Mouse (Mus musculus) cerebellum, adult (tissue): ENCODE measurements around the gene Cadm1.

Experiments
- ATAC-seq: cut with Nextera tagmentation; 2 replicates; pipeline ENCODE4 v1.9.2; 2017; ENCODE audit warnings: mild to moderate bottlenecking, moderate library complexity, mixed read lengths; ENCODE audit not compliant: insufficient number of reproducible peaks, low FRiP score, low TSS enrichment

The Cadm1 gene

DNA sequence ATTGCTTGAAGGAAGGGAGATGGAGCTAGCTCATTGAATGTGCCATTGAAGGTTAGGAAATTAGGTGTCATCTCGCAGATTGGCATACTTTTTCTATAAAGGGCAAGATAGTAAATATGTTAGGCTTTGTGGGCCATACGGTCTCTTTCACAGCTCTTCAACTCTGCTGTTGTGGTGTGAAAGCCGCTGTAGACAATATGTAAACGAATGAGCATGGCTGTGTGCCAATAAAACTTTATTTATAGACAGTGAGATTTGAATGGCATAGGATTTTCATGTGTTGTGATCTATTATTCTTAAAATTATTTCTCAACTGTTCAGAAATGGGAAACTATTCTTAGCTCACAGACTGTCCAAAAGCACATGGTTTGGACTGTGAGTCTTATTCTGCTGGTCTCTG, 123.0 kb downstream of the Cadm1 start:
- ATAC-seq, result no peak

DNA sequence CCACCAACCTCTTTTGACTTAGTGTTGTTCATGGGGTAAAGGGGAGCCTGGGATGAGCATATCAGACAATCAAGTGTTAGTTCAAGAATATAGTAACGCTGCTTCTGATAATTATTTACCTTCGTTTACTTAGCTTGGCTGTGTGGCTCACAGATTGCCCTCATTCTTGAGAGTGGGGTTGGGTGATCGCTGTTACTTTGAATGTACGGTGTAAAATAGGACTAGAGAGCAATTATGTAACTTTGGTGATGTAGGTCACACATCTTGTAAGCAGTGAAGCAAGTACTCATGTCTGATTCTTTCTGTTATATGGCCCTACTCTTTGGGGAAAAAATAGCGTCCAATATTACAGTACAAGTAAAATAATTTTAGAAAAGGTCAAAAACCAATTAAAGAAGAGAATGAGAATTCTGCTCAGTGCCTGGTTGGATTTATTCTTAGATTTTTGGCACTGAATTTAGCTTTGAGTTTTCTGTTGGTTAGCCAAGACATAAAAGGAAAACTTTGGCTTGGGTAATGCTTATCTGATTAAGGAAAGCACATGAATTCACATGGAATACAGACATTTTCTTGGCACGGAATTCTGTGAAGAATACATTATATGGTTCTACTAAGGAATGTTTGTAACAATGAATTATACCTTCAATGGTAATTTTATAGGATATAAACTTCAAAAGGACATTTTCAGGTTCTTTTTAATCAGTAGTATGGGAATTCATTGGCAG, 129.6 kb downstream of the Cadm1 start:
- no peak for ATAC-seq

DNA sequence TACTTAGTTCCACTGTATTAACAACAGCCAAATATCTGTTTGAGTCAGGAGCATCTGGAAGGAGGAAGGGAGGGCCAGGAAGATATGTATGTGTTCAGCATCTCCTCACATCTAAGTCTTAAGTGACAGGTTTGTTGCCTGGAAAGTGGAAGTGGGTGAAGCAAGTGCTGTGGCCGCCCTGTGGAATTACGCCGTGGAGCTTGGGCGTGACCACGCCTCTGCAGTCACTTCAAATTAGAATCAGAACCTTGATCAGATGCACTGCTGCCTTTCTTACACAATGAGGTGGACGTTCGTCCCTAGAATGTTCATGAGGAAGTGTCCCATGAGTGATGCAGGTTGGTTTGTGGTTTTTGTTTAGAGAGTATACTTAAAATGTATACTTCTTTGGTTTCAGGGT, 131.6 kb downstream of the Cadm1 start:
- ATAC-seq, result no peak

DNA sequence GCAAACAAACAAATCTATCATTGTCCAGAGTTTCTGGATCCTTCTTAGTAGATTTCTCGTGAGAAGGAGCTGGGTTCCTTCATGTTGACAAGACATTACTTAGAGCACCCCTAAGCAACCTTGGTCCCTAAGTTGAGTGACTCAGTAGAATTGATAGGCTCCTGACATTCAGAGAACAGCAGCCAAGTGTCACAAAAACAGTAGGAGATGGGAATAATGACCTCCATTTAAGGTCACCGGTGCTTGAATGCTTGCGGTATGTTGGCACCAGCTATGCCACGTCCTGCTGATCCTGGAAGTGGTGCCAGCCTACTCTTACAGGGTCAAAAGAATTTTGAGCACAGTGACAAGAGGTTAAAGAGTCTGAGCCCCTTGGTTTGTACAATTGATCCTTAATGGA, 139.2 kb downstream of the Cadm1 start:
- no peak for ATAC-seq

DNA sequence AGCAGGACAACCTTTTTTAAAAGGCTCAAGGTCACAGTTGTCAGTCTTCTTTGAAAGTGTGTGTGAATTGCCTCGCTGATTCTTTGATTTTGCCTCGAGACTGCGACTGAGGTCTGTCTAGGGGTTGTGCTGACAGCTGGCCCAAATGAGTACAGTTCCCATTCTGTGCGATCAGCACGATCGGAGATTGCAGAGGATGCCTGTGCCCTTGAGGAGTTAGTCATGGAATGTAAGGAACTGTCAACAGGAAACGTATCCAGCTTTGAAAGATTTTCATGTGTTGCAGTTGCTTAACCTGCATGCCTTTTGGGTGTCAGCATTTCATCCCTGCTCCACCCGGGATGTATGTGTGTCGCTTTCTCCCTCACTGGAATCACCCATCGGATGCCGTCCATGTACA, 141.6 kb downstream of the Cadm1 start:
- no peak for ATAC-seq

DNA sequence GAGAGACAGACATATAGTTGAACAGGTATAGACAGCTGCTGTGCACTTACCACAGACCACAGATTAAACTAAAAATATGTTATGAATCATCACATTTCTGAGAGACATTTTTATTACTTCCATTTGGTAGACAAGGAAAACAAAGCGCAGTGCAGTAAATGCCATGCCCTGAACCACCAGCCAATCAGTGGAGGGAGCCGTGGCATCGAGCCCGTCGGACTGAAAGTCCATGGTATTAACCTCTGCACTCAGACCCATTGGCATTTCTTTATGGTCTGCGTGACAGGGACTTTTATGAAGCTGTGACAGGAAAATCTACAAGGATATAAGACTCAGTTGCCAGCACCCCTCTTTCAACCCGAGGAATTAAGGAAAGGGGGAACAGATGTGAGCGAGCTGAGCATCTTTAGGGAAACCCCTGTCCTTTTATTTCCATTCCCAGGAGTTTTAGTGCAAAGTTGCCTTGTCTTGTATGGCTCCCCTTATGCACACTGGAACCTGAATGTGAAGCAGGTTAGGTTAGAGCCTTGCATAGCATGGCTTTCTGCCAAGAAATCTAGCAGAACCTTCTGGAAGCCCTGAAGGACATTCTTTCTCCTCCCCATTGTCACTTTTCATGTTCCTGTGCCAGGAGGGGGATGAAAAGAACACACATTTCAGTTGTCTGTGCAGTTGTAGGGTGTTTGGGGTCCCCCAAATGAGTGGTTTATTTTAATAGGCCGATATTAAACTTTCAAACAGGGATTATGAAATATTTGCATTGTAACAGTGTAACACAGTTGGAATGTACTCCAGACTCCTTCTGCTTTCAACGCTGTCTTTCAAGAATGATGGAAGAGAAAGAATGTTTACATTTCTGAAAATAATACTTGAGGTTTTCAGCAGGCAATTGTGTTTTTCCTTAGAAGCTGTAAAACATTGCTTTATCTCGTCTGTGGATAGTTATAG, 145.1 kb downstream of the Cadm1 start:
- no peak; the same call in 1 of the 2 replicates for ATAC-seq

DNA sequence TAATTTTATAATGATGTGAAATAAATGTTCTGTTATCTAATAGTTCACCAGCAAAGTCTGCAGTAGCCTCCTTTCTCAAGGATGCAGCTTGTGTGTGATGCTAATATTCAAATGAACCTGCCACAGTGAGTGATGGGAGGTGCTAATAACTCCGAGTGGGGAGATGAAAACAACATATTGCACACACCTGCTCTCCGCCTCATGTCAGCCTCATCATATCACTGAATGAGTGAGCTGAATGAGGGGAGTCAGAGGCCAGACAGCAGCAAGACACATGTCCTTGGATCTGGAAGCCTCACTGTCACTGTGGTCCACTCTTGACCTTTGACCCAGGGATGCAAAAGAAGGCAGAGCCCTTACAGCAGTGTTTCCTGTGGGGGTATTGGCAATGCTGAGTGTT, 156.9 kb downstream of the Cadm1 start:
- no peak for ATAC-seq

DNA sequence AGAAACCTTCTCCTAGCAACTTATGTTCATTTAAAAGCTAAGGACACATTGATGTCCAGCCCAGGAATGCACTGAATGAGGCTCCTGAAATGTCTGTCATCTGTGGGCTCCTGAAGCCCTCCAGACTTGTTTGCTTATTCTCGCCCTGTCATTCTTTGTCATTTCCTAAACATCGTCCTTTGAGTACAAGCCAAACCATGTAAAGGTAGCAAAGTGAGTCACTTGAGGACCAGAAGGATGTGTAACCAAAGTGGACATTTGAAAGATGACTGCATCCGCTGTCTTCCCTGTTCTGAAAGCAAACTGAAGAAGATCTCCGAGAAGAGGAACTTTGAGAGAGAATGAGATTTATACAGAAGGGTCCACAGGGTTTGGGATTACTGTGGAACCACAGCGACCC, 157.6 kb downstream of the Cadm1 start:
- ATAC-seq, result no peak

DNA sequence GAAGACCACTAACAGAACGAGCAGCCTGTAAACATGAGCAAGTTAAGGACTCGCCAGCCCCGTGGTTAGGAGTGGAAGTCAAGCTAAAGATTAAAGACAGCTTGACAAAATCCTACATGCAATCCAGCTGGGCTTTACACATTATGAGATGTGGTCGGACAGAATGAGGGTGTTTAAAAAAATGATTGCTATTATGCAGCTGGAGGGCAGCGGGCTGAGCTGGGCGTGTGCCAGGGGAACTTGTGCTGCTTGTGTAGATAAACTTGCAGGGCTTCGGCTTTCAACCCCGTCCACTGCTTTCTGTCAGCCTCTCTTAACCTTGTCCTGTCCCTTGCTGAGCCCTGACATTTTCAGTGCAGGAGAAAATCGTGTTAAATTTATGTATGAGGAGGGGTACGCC, 158.3 kb downstream of the Cadm1 start:
- ATAC-seq, result no peak

DNA sequence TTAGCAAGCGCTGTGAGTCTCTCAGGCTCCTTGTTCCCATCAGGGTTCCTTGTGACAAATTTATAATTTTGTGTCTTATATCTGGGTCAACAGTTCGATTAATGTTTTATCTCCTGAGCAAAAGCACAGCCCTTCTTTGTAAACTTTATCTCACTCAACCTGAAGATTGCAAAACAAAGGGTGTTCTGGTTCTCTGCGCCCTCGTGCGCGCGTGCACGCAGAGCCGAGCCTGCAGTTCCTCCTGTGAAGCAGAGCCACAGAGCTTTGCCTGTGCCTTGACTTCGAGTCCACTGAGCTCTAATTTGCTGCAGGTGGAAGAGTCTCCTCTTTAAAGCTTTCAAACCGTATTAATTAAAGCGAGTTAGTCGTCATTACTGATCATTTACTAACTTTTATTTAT, 162.9 kb downstream of the Cadm1 start:
- ATAC-seq, result no peak

DNA sequence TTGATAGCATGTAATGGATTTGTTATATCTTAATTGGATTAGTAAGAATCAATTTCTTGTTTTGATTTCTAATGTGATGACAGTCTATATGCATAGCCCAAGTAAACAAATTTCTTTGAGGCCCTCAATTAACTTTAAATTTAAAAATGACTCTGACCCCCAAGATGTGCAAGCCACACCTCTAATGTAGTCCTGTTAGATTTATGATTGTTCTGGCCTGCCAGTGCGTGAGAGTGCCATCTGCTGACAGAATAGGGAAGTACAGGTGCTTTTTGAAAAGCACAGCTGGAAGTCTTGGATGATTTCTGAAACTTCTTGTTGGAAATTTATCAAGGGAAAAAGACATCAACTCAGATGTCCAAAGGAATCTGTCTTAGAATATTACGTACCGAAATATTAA, 169.1 kb downstream of the Cadm1 start:
- no peak for ATAC-seq

DNA sequence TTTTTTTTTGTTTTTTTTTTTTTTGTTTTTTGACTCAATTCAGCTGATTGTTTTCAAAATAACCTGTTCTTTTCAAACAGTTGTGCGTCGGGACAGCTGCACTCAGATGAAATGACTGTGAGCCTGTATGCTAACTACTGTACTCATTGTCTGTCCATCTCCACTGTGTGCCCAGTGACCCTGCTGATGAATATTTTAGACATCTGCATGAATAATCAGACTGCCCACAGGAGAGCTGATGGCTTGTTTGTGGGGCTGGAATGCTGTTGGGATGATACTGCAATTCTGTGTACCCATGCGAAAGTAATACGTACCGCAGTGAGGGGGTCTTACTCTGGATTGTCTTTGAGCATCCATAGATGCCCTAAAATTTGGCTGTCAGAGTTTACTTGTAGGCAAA, 170.0 kb downstream of the Cadm1 start:
- no peak for ATAC-seq

DNA sequence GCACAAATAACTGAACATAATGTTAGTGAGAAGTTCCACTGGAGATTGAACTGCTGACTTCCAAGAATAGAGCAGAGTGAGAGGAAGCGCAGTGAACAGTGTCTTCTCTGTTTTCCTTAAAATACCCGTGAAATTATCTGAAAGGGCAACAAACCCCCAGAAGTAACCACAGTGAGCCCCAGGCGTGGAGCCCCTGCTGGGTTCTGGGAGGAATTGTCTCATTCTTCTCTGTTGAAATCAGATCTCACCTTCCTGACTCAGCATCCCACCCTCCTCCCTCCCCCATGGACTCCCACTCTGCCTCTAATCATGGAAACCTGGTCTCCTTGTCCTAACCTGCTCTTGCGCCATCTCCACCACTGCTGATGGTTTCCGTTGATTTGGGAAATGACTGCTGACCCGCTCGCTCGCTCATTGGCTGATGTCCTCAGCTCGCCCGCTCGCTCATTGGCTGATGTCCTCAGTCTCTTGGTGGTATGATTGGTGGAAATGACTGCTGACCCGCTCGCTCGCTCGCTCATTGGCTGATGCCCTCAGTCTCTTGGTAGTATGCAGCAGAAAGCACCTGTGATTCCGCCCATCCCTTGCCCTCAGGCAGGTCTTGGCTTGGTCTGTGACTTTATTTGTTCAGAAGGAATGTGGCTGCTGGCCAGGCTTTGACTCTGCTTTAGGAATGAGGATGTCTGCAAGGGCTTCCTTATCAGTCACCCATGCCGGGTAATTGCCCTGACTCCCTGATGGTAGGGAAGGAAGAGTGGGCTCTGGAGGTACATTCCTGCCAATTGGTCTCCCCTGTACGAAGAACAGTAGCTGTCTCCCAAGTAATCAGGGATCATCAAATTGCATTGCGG, 173.3 kb downstream of the Cadm1 start:
- no peak for ATAC-seq

DNA sequence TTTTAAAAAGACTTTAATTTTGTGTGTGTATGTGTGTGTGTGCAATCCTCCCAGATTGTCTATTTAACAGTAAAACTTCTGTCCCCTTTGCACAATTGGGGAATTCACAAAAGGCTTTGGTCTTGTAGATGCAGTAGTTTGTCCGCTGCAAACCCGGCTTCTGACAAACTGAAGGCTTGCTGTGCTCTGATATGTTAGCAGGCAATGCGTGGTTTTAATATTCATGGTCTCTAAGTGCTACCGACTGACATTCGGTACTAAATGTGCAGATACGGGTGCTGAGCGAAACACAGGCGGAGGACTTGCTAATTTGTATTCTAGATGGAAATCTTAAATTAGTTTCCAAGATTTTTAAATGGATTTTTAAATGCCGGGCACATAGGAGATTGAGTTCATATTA, 176.4 kb downstream of the Cadm1 start:
- no peak for ATAC-seq

DNA sequence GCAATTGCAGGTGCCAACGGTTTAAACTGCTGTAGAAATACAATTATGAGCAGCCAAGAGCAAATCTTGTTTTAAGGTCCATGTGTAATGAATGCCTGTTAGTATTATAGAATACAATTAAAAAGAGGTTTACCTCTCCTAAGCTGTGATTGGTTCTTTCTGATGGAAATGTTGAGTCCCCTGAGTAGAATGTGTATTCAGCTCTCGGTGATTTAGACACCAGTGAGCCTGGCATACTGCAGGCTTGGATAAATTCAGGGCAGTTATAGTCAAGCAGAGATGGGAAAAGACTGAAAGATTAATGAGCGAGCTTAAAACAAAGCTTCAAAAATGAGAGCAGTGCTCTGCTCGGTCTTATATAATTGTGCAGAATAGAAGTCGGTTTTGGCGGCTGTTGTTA, 177.4 kb downstream of the Cadm1 start:
- no peak for ATAC-seq

DNA sequence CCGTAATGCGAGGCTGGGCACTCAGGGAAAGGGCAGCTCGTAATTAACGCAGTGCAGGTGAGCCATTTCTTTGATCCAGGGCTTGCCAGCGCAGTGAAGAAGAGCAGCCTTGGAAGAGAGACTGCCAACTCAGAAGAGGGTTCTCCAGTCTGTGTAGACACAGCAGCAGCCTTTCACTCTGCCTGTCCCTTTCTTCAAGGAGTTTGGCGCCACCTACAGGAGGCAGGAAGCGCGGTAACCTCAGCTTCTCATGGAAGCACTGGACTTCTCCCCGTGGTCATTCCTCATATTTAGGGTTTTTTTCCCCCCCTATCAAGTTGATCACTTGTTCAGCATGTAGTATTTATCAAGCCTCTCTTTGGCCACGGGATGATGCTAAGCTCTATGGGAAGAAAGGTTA, 178.3 kb downstream of the Cadm1 start:
- ATAC-seq, result peak; percentile 74

DNA sequence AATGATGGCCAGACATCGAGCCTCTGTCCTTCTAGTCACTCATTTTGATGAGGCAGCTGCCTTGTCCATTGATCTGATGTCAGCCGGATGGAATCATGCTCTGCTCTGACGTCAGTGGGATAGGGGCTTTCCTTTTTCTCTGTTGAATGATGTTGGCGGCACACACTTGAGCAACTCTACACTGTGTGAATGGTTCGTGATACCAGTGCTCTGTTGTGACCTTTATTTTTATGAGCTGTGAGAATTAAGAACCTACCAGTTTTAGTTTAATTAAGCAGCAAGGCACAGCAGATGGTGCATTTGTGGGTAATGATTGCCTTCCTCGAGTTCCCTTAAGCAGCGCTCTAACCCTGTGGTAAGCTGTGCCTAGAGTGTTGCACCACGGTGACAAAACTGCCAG, 181.0 kb downstream of the Cadm1 start:
- no peak for ATAC-seq

DNA sequence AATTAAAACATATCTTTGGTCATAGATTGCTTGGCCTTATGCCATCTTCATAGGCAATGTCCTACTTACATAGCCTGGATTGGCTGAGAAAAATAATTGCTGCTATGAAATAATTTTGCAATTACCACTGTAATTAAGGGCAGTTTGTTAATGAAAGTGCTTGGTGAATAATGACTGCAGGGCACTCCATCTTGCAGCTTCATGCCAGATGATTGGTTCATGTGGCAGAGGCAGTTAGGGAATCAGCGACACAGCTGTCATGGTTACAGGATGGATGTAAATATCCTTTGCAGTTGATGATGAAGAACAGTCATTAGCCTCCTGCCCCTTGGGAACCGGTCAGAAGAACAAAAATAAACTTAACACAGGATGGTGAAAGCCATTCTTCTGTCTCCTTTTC, 184.6 kb downstream of the Cadm1 start:
- ATAC-seq, result no peak

DNA sequence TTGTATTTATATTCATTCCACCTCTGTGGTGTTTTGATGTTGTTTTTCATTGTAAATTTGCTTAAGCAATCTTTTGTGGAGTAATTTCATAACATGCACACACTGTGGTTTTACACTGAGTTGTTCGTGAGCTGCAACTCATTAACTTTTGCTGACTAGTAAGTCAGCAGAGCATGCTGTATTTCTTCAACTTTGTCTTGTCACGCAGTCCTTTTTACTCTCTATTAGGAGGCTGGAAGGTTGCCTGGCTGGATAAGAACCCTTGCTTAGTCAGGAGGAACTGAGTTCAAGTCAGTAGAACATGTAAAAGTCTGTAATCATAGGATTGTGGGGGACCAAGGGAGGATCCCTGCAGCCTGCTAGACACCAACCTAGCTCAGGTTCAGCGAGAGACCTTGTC, 185.4 kb downstream of the Cadm1 start:
- no peak for ATAC-seq

DNA sequence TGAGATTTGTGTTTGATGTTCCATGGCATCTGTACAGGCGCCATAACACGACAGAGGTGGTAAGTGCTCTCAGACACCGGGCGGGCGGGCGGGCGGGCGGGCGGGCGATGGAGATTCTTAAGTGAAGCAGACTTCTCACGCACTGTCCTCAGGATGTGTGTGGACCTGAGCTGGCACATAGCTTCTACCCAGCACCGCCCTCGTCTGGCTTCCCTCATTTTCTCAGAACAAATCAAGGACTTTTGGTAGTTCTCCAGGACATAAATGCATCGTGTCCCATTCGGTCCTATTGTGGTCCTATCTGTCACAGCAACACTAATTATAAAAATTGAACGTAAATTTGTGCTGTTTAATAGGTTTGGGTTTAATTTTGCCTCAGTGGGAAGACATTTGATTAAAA, 186.9 kb downstream of the Cadm1 start:
- ATAC-seq, result no peak

DNA sequence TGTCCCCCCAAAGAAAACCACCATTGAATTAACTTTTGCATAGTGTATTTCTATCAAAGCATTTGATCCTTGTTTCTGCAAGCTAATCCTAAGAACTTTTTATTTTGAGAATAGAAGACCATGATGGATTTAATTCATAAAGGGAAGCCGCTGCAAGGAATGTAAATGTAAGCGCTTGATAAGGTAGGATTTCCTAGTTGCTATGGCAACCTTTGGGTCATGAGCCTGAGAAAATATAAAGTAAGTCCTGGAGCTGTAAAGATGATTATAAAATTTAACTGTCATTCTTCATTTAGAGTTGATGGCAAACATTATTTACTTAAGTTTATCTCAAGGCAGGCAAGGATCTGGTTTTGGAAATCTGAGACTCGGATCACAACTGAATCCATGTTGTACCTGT, 197.6 kb downstream of the Cadm1 start:
- no peak for ATAC-seq
